Mouse (Mus musculus) megakaryocyte, embryonic 14.5 days (primary cell): ENCODE measurements around the gene Htr5b. TPM values are rescaled to one million over a fixed set of nuclear protein-coding genes. Genes with fewer than 3 reads are reported as not detected.

Experiments
- H3K27me3 ChIP-seq: replicated peaks from 2 replicates; pipeline ENCODE3; 2012; ENCODE audit warnings: inconsistent platforms
- H3K36me3 ChIP-seq: replicated peaks from 2 replicates; pipeline ENCODE3; 2012; ENCODE audit warnings: low read length, inconsistent platforms, mixed read lengths
- H3K4me1 ChIP-seq: 2 replicates; pipeline ENCODE4 v1.6.1; 2012; ENCODE audit warnings: inconsistent platforms
- H3K4me3 ChIP-seq: replicated peaks from 2 replicates; pipeline ENCODE3; 2012; ENCODE audit warnings: moderate library complexity, mild to moderate bottlenecking, inconsistent platforms
- H3K9me3 ChIP-seq: 2 replicates; pipeline ENCODE4 v1.6.1; 2012; ENCODE audit warnings: inconsistent platforms
- FLI1 ChIP-seq: IDR thresholded peaks from 2 replicates; pipeline ENCODE4 v1.6.1; 2012; ENCODE audit warnings: low read length, inconsistent platforms, mixed read lengths
- GATA1 ChIP-seq: IDR thresholded peaks from 3 replicates; pipeline ENCODE4 v1.6.1; 2012; ENCODE audit warnings: mixed read lengths, low read length, inconsistent platforms, borderline replicate concordance
- polyA plus RNA-seq: library from polyadenylated mRNA; stranded (reverse); fragments of >175 nt; gene quantifications from 2 replicates; pipeline ENCODE4 v1.2.3, GENCODE M21; 2012; ENCODE audit warnings: low replicate concordance; ENCODE audit not compliant: insufficient read depth

Gene Htr5b
- polyA plus RNA-seq, 1 experiment = not detected

GRCm38 (mm10) chr1:121463806-121464205 lies 64.5 kb downstream of the Htr5b start:
- TF ChIP-seq GATA1 = no peak
- no peak for TF ChIP-seq FLI1
- H3K27me3 ChIP-seq = no peaks in the 10 kb centered on the region
- no peaks in the 10 kb centered on the region for H3K9me3 ChIP-seq
- peaks cover 94% of the 10 kb centered on the region for H3K36me3 ChIP-seq
- peaks cover 12% of the 10 kb centered on the region for H3K4me1 ChIP-seq
- no peak overlapping the region for H3K4me3 ChIP-seq

GRCm38 (mm10) chr1:121462643-121463042 lies 65.6 kb downstream of the Htr5b start:
- Histone ChIP-seq H3K4me3 (no peak overlapping the region), H3K36me3 (peaks cover 90% of the 10 kb centered on the region), H3K27me3 (no peaks in the 10 kb centered on the region), H3K4me1 (peaks cover 12% of the 10 kb centered on the region), H3K9me3 (no peaks in the 10 kb centered on the region)
- TF ChIP-seq FLI1 (no peak), GATA1 (no peak)

GRCm38 (mm10) chr1:121461895-121462294 lies 66.4 kb downstream of the Htr5b start:
- peaks cover 12% of the 10 kb centered on the region for H3K4me1 ChIP-seq
- TF ChIP-seq GATA1 (no peak), FLI1 (no peak)
- H3K27me3 ChIP-seq = no peaks in the 10 kb centered on the region
- no peak overlapping the region for H3K4me3 ChIP-seq
- peaks cover 88% of the 10 kb centered on the region for H3K36me3 ChIP-seq
- H3K9me3 ChIP-seq = no peaks in the 10 kb centered on the region

- TF ChIP-seq GATA1 = no peak
- no peak for TF ChIP-seq FLI1
These were observed 68.2 kb downstream of the Htr5b start for GRCm38 (mm10) chr1:121460077-121460476.

More at GRCm38 (mm10) chr1:121460077-121460476, 68.2 kb downstream of the Htr5b start:
- H3K4me1 ChIP-seq = peaks cover 8% of the 10 kb centered on the region
- H3K36me3 ChIP-seq = peaks cover 85% of the 10 kb centered on the region
- H3K27me3 ChIP-seq = no peaks in the 10 kb centered on the region
- H3K4me3 ChIP-seq = no peak overlapping the region
- no peaks in the 10 kb centered on the region for H3K9me3 ChIP-seq

Other genes with a start within 250 kb of the Htr5b start
- gene Insig2, start 195.9 kb downstream of the Htr5b start, polyA plus RNA-seq = 4.7 and 10.1 TPM in 2 replicates
- 2.6 TPM in 1 of 2 replicates, not detected in the other for gene Ccdc93, start 97.4 kb downstream of the Htr5b start, polyA plus RNA-seq
- gene Ddx18, start 39.5 kb upstream of the Htr5b start, polyA plus RNA-seq = 9.1 and 10.6 TPM in 2 replicates